Mouse (Mus musculus) hindbrain, postnatal 0 days (tissue): ENCODE results near the gene Ola1. TPM values are rescaled to one million over a fixed set of nuclear protein-coding genes. Genes with fewer than 3 reads are reported as not detected.

Experiments
- ATAC-seq: fragments of 200-750 bp; cut with Nextera tagmentation; 2 replicates; pipeline ENCODE4 v1.8.0; 2017; ENCODE audit warnings: mild to moderate bottlenecking, moderate TSS enrichment, moderate library complexity
- DNase-seq: peaks from one replicate; pipeline ENCODE4 v3.0.0-alpha.2; 2015; ENCODE audit warnings: low spot score
- H3K27ac ChIP-seq: fragments of 300-500 bp; sonication (generic); 2 replicates; pipeline ENCODE4 v1.5.1; 2014; ENCODE audit warnings: mild to moderate bottlenecking
- H3K27me3 ChIP-seq: fragments of 300-500 bp; sonication (generic); 2 replicates; pipeline ENCODE4 v1.6.1; 2014; ENCODE audit warnings: low read length, mixed read lengths; ENCODE audit not compliant: insufficient read depth
- H3K36me3 ChIP-seq: fragments of 300-500 bp; sonication (generic); 2 replicates; pipeline ENCODE4 v1.6.1; 2014; ENCODE audit warnings: low read length, mixed read lengths; ENCODE audit not compliant: insufficient read depth
- H3K4me1 ChIP-seq: fragments of 300-500 bp; sonication (generic); 2 replicates; pipeline ENCODE4 v1.6.1; 2014; ENCODE audit warnings: antibody characterized with exemption, low read length, mixed read lengths; ENCODE audit not compliant: insufficient read depth
- H3K4me2 ChIP-seq: fragments of 300-500 bp; sonication (generic); 2 replicates; pipeline ENCODE4 v1.6.1; 2014; ENCODE audit warnings: low read depth, mild to moderate bottlenecking, low read length, moderate library complexity, mixed read lengths
- H3K4me3 ChIP-seq: fragments of 300-500 bp; sonication (generic); 2 replicates; pipeline ENCODE4 v1.5.1; 2014; ENCODE audit warnings: low read length
- H3K9ac ChIP-seq: fragments of 300-500 bp; sonication (generic); replicated peaks from 2 replicates; pipeline ENCODE4 v1.6.1; 2014; ENCODE audit warnings: mild to moderate bottlenecking, low read length, moderate library complexity, mixed read lengths
- H3K9me3 ChIP-seq: fragments of 300-500 bp; sonication (generic); 2 replicates; pipeline ENCODE4 v1.6.1; 2016; ENCODE audit warnings: low read length, mixed read lengths
- CTCF ChIP-seq: IDR thresholded peaks from 2 replicates; pipeline ENCODE4 v1.5.1; 2016; ENCODE audit warnings: antibody characterized with exemption, control low read depth, low read depth
- WGBS: fragments of 180-500 bp; shearing (Covaris S2); extraction: QIAGEN DNeasy Blood & Tissue Kit; methylation state at CpG from one replicate; pipeline ENCODE4 v1.1.7; 2014; 5-methylcytosine and 5-hydroxymethylcytosine counted together
- polyA plus RNA-seq: library from polyadenylated mRNA; unstranded; fragments of >200 nt; fragmentation: Nextera tagmentation; extraction: Ambion mirVana; gene quantifications from 2 replicates; pipeline ENCODE4 v1.2.1, GENCODE M21; 2015
- total RNA-seq: library from RNA; depleted of rRNA; stranded (reverse); fragments of >200 nt; gene quantifications from 2 replicates; pipeline ENCODE4 v1.2.3, GENCODE M21; 2014

The Ola1 gene
- total and polyA plus RNA-seq, 2 experiments from 2014 or later: 39.7 to 105 TPM

DNA sequence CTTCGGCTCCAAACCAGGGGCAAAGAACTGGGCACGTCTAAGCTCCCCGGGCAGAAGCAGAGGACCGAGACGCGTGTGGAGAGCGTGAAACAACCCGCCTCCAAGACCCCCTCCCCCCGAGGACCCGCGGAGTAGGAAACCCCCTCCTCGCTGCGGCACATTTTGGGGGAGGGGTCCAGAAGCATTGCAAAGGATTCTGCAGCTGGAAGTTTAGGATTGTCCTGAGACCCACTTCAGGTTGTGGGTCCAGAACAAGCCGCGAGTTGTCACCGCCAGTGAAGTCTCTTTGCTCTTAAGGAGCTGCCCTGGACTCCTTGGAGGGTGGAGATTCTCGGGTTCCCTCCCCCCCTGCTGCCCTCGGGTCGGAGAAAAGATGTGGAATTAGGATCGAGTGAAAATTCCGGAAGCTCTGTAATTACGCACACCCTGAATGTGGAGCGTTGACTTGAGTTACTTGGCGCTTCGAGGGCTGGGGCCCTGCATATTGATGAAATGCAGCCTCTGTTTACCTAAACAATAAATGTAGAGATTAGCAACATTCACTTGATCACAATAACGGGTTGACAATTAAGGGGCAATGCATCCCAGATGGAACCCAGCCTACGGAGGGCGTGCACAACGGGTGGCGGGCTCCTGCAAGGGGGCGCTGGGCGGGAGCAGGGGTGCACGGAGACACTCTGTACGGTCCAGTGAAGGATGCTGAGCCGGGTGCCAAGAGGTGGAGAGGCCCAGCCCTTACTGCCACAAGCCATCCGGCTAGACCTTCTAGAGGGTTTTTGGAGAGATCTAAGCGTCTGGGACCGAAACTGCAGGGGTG lies 45.3 kb upstream of the Ola1 start:
- Histone ChIP-seq H3K27me3 (peaks cover 58% of the 10 kb centered on the region), H3K4me3 (peak overlapping the region; percentile 34), H3K27ac (no peak overlapping the region), H3K9me3 (0 out of 2 replicates have a peak, but pooled peaks cover 2% of the 10 kb centered on the region), H3K9ac (no peak overlapping the region), H3K4me2 (peak overlapping the region; percentile 60), H3K4me1 (peaks cover 10% of the 10 kb centered on the region; the same call in 1 of the 2 replicates), H3K36me3 (no peaks in the 10 kb centered on the region)
- peak; percentile 13 for DNase-seq
- ATAC-seq: 0 out of 2 replicates have a peak, but pooled peaks have one; percentile 5
- 2% methylated on average over 38 of the region's 38 CpGs for WGBS
- no peak for TF ChIP-seq CTCF

DNA sequence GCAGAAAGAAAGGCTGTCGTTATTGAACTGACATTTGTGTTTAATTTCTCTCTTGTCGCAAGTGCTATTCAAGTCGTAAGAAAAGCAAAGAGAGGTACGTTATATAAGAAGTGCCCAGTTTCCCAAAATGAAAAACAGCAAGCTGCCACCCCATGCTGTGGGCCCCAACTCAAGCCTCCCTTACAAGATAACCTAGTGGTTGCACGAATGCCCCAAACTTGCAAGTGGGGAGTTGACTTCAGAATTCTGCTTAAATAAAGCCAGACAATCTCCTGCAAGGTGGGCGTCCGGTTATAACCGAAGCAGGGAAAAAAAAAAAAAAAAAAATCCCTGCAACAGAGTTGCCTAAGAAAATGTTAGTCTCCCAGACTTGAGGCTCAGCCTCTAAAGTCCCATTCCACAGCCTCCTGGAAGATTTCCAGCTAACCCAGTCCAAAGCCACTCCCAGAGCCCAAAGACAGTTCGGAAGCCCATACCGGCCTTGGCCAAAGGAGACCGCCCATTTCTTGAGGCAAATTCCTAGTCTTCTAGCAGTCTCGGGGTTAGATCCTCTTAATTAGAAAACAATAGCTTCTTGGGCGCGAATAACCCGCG lies 44.5 kb upstream of the Ola1 start:
- DNase-seq (peak; percentile 8), ATAC-seq (no peak)
- Histone ChIP-seq H3K27ac (no peak overlapping the region), H3K36me3 (no peaks in the 10 kb centered on the region), H3K4me2 (peak overlapping the region; percentile 60), H3K4me1 (peaks cover 10% of the 10 kb centered on the region; the same call in 1 of the 2 replicates), H3K9ac (no peak overlapping the region), H3K27me3 (peaks cover 54% of the 10 kb centered on the region), H3K9me3 (0 out of 2 replicates have a peak, but pooled peaks cover 2% of the 10 kb centered on the region), H3K4me3 (peak overlapping the region; percentile 34)
- 9% methylated on average over 16 of the region's 16 CpGs for WGBS
- no peak for TF ChIP-seq CTCF

DNA sequence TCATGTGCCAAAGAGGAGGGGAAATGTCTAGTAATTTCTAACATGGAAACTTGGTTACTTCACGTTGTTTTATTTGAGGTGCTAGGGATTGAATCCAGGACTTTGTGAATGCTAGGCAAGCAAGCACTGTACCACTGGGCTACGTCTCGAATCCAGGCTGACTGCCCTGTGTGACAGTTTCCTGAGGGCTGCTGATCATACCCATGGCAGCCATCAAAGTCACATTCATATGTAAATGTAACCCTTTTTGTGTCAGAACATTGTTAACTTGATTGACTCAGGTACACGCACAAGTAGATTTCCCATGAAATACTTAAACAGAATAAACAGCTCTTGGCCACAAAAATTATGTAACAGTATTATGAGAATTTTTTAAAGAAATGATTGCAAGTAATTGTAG lies 30.0 kb upstream of the Ola1 start:
- no peak for TF ChIP-seq CTCF
- H3K4me1 ChIP-seq: no peaks in the 10 kb centered on the region
- H3K9me3 ChIP-seq: no peaks in the 10 kb centered on the region
- H3K27me3 ChIP-seq: no peaks in the 10 kb centered on the region
- no peak overlapping the region for H3K4me2 ChIP-seq
- H3K27ac ChIP-seq: no peak overlapping the region
- ATAC-seq (no peak), DNase-seq (no peak)
- no peaks in the 10 kb centered on the region for H3K36me3 ChIP-seq
- H3K4me3 ChIP-seq: no peak overlapping the region
- 45% methylated on average over 4 of the region's 4 CpGs for WGBS
- H3K9ac ChIP-seq: no peak overlapping the region

DNA sequence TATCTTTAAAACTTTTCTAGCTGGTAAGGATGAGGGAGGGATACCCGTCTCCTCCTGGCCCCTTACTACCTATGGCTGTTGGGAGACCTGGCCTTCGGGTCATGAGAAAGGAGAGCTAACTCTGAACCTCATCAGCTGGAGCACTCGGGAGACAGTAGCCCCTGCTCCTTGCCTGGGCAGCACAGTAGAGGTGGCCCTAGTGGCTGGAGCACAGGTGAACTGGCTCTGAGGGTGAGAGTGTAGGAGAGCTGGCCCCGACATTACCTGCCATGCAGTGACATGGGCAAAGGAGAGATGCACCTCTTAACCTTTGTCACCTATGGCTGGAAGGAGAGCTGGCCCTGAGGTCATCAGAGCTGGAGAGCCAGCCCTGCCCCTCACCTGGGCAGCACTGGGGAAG lies 22.6 kb upstream of the Ola1 start:
- no peaks in the 10 kb centered on the region for H3K27me3 ChIP-seq
- ATAC-seq: no peak
- no peaks in the 10 kb centered on the region for H3K9me3 ChIP-seq
- TF ChIP-seq CTCF: no peak
- DNase-seq: no peak
- H3K4me1 ChIP-seq: no peaks in the 10 kb centered on the region
- H3K36me3 ChIP-seq: no peaks in the 10 kb centered on the region
- no peak overlapping the region for H3K9ac ChIP-seq
- 85% methylated on average over 4 of the region's 4 CpGs for WGBS
- no peak overlapping the region for H3K4me2 ChIP-seq
- no peak overlapping the region for H3K4me3 ChIP-seq
- no peak overlapping the region for H3K27ac ChIP-seq

DNA sequence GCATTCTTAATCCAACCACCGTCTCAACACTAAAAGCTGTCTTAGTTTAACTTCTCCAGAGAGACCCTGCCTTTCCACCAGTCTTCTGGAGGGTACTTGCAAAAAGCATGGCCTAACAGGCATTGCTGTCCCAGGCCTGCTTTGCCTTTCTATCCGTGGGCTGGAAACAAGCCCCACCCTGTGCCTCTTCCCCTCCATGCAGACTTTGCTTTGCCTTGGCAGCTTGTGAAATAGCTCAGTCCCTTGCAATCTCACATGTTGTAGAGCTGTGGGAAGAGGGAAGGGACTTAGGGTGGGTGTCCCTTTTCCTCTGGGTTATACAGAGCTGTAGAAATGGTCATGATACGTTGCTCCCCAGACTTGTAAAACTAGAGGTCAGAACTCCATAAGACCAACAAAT lies 12.4 kb upstream of the Ola1 start:
- Histone ChIP-seq H3K27ac (no peak overlapping the region), H3K4me1 (no peaks in the 10 kb centered on the region), H3K36me3 (no peaks in the 10 kb centered on the region), H3K9me3 (no peaks in the 10 kb centered on the region), H3K27me3 (no peaks in the 10 kb centered on the region), H3K9ac (no peak overlapping the region), H3K4me3 (no peak overlapping the region), H3K4me2 (no peak overlapping the region)
- WGBS: 58% methylated on average over 3 of the region's 3 CpGs
- no peak for DNase-seq
- TF ChIP-seq CTCF: no peak
- ATAC-seq: no peak

DNA sequence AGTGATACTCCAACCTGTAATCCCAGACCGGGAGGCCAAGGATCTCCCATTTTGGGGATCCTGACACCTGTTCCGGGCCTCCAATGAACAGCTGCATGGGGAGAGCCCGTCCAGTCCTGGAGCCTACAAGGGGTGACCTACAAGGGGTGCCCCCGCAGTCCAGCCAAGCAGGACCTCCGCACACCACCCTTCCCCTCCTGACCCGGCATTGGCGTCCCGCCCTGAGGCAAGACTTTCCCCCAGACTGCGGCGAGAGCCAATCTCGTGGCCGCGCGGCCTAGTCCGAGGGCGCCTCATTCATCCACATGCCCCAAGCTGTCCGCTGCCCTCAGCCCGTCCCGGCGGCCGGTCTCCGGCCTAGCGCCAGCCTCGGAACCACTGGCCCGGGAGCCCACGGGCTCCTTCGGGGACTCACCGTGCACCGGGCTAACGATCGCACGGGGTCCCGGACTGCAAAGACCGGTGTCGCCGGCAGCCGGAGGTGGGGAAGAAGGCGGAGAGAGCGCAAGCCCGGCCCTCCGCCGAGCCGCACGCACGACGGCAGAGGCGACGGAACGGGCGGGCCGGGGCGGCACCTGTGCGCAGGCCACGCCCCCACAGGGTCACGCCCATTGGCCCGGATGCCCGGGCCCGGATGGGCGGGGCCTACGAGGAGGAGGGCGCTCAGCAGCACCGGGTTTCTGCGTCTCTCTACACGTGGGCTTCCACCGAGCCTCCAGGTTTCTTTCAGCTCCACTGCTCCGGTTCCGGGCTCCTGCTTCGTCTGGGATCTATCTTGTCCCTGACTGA lies 4.7 kb downstream of the Ola1 start:
- DNase-seq (peak; percentile 94), ATAC-seq (peak; percentile 98)
- H3K9me3 ChIP-seq: no peaks in the 10 kb centered on the region
- H3K36me3 ChIP-seq: no peaks in the 10 kb centered on the region
- WGBS: under 1% methylated on average over 61 of the region's 68 CpGs
- peak overlapping the region; percentile 96 for H3K4me2 ChIP-seq
- H3K27me3 ChIP-seq: no peaks in the 10 kb centered on the region
- H3K4me3 ChIP-seq: peak overlapping the region; percentile 84
- peaks cover 10% of the 10 kb centered on the region for H3K4me1 ChIP-seq
- H3K27ac ChIP-seq: no peak overlapping the region; the same call in 1 of the 2 replicates
- no peak for TF ChIP-seq CTCF
- peak overlapping the region; percentile 79 for H3K9ac ChIP-seq
